Mouse (Mus musculus): ENCODE measurements around the gene Kcns1. TPM values are rescaled to one million over a fixed set of nuclear protein-coding genes. Genes with fewer than 3 reads are reported as not detected.
A peak's percentile ranks its signal among the peaks of the same experiment; 100 is the strongest.

The Kcns1 gene
- polyA plus RNA-seq, 1 experiment: 2.3 TPM

GRCm38 (mm10) chr2:164195971-164196699, 25.2 kb upstream of the Kcns1 start:
- no peak for DNase-seq
- 92% methylated on average over 5 of the region's 5 CpGs for WGBS
- no peaks in the 10 kb centered on the region for H3K4me1 ChIP-seq (ENCODE audit: control insufficient read depth, insufficient read depth, low read length)
- H3K4me3 ChIP-seq (replicated peaks; ENCODE audit: insufficient read depth, low read depth, low read length): no peak overlapping the region
- no peak overlapping the region for H3K27ac ChIP-seq (ENCODE audit: insufficient read depth, low read length)
- no peaks in the 10 kb centered on the region for H3K27me3 ChIP-seq (ENCODE audit: control insufficient read depth, insufficient read depth, low read length)
- TF ChIP-seq POLR2A (IDR thresholded peaks at IDR 0.05; ENCODE audit: borderline replicate concordance, insufficient read depth, low read length): no peak
- no peak for TF ChIP-seq CTCF (IDR thresholded peaks at IDR 0.05; ENCODE audit: borderline replicate concordance, insufficient read depth, low read depth, low read length)

GRCm38 (mm10) chr2:164194959-164195630, 24.2 kb upstream of the Kcns1 start:
- 71% methylated on average over 5 of the region's 5 CpGs for WGBS
- DNase-seq: no peak
- Histone ChIP-seq H3K27me3 (ENCODE audit: control insufficient read depth, insufficient read depth, low read length) (no peaks in the 10 kb centered on the region), H3K4me1 (ENCODE audit: control insufficient read depth, insufficient read depth, low read length) (no peaks in the 10 kb centered on the region), H3K4me3 (replicated peaks; ENCODE audit: insufficient read depth, low read depth, low read length) (no peak overlapping the region), H3K27ac (ENCODE audit: insufficient read depth, low read length) (no peak overlapping the region)
- TF ChIP-seq POLR2A (IDR thresholded peaks at IDR 0.05; ENCODE audit: borderline replicate concordance, insufficient read depth, low read length): no peak
- no peak for TF ChIP-seq CTCF (IDR thresholded peaks at IDR 0.05; ENCODE audit: borderline replicate concordance, insufficient read depth, low read depth, low read length)

GRCm38 (mm10) chr2:164192279-164192678, 21.4 kb upstream of the Kcns1 start:
- DNase-seq: no peak
- no peaks in the 10 kb centered on the region for H3K4me1 ChIP-seq (ENCODE audit: control insufficient read depth, insufficient read depth, low read length)
- H3K27me3 ChIP-seq (ENCODE audit: control insufficient read depth, insufficient read depth, low read length): no peaks in the 10 kb centered on the region
- no peak overlapping the region for H3K4me3 ChIP-seq (replicated peaks; ENCODE audit: insufficient read depth, low read depth, low read length)
- TF ChIP-seq POLR2A (IDR thresholded peaks at IDR 0.05; ENCODE audit: borderline replicate concordance, insufficient read depth, low read length) (no peak), CTCF (IDR thresholded peaks at IDR 0.05; ENCODE audit: borderline replicate concordance, insufficient read depth, low read depth, low read length) (no peak)
- H3K27ac ChIP-seq (ENCODE audit: insufficient read depth, low read length): no peak overlapping the region

GRCm38 (mm10) chr2:164190576-164190975, 19.7 kb upstream of the Kcns1 start, which contains the start of gene Wfdc12:
Gene Wfdc12 (minus strand): TSS chr2:164190608.
- WGBS: 80% methylated on average over 6 of the region's 6 CpGs
- no peak for TF ChIP-seq CTCF (IDR thresholded peaks at IDR 0.05; ENCODE audit: borderline replicate concordance, insufficient read depth, low read depth, low read length)
- no peak for TF ChIP-seq POLR2A (IDR thresholded peaks at IDR 0.05; ENCODE audit: borderline replicate concordance, insufficient read depth, low read length)
- no peak for DNase-seq
- Histone ChIP-seq H3K27me3 (ENCODE audit: control insufficient read depth, insufficient read depth, low read length) (no peaks in the 10 kb centered on the region), H3K27ac (ENCODE audit: insufficient read depth, low read length) (no peak within 1 kb of the TSS), H3K4me1 (ENCODE audit: control insufficient read depth, insufficient read depth, low read length) (no peaks in the 10 kb centered on the region), H3K4me3 (replicated peaks; ENCODE audit: insufficient read depth, low read depth, low read length) (no peak within 1 kb of the TSS)

DNA sequence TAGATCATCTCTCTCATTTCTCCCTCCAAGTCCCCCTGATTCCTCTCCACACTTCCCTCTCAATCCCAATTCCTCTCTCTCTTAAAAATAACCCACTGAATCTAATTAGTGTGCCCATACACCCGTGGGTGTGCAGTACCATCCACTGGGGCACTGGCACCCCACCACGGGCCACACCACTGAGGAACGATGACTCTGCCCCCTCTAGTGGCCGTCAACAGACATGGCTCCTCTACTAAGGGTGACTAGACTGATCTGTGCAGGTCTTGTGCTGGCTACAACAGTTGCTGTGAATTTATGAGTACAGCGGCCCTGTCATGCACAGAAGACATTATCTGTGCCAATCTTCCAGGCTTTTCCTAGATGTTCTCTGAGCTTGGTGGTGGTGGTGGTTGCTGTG, 17.8 kb upstream of the Kcns1 start:
- no peak for DNase-seq
- WGBS: 24% methylated on average over 5 of the region's 5 CpGs
- peak; percentile 54 for TF ChIP-seq CTCF (IDR thresholded peaks at IDR 0.05; ENCODE audit: borderline replicate concordance, insufficient read depth, low read depth, low read length)
- TF ChIP-seq POLR2A (IDR thresholded peaks at IDR 0.05; ENCODE audit: borderline replicate concordance, insufficient read depth, low read length): no peak
- Histone ChIP-seq H3K4me1 (ENCODE audit: control insufficient read depth, insufficient read depth, low read length) (no peaks in the 10 kb centered on the region), H3K4me3 (replicated peaks; ENCODE audit: insufficient read depth, low read depth, low read length) (no peak overlapping the region), H3K27me3 (ENCODE audit: control insufficient read depth, insufficient read depth, low read length) (no peaks in the 10 kb centered on the region), H3K27ac (ENCODE audit: insufficient read depth, low read length) (no peak overlapping the region)

GRCm38 (mm10) chr2:164184145-164184719, 13.3 kb upstream of the Kcns1 start:
- Histone ChIP-seq H3K27ac (ENCODE audit: insufficient read depth, low read length) (no peak overlapping the region), H3K4me3 (replicated peaks; ENCODE audit: insufficient read depth, low read depth, low read length) (no peak overlapping the region), H3K27me3 (ENCODE audit: control insufficient read depth, insufficient read depth, low read length) (no peaks in the 10 kb centered on the region), H3K4me1 (ENCODE audit: control insufficient read depth, insufficient read depth, low read length) (no peaks in the 10 kb centered on the region)
- no peak for DNase-seq
- WGBS: 49% methylated on average over 9 of the region's 9 CpGs
- no peak for TF ChIP-seq CTCF (IDR thresholded peaks at IDR 0.05; ENCODE audit: borderline replicate concordance, insufficient read depth, low read depth, low read length)
- no peak for TF ChIP-seq POLR2A (IDR thresholded peaks at IDR 0.05; ENCODE audit: borderline replicate concordance, insufficient read depth, low read length)

- no peak overlapping the region for H3K4me3 ChIP-seq (replicated peaks; ENCODE audit: insufficient read depth, low read depth, low read length)
- TF ChIP-seq CTCF (IDR thresholded peaks at IDR 0.05; ENCODE audit: borderline replicate concordance, insufficient read depth, low read depth, low read length) (no peak), POLR2A (IDR thresholded peaks at IDR 0.05; ENCODE audit: borderline replicate concordance, insufficient read depth, low read length) (no peak)
- 78% methylated on average over 9 of the region's 9 CpGs for whole genome bisulfite sequencing
- H3K27ac ChIP-seq (ENCODE audit: insufficient read depth, low read length): no peak overlapping the region
- no peaks in the 10 kb centered on the region for H3K4me1 ChIP-seq (ENCODE audit: control insufficient read depth, insufficient read depth, low read length)
- DNase-seq: no peak
- no peaks in the 10 kb centered on the region for H3K27me3 ChIP-seq (ENCODE audit: control insufficient read depth, insufficient read depth, low read length)
Observed at GRCm38 (mm10) chr2:164183340-164183739, 12.4 kb upstream of the Kcns1 start.
